Mouse (Mus musculus): ENCODE results near the gene Rfx5. TPM values are rescaled to one million over a fixed set of nuclear protein-coding genes. Genes with fewer than 3 reads are reported as not detected.
"Not testable (repeated sequence)": the region's sequence is repeated elsewhere in the genome, so short reads cannot be mapped to it uniquely, and the experiment has no call there.

Rfx5 gene
- 5.0 and 5.2 TPM in 2 replicates for polyA plus RNA-seq (2015; fragmentation: Nextera tagmentation; extraction: Ambion mirVana)

GRCm38 (mm10) chr3:94953764-94954616 lies at the start of gene Rfx5:
TSS of gene Rfx5 (plus strand) at chr3:94954075.
- ATAC-seq, result peak; percentile 97

DNA sequence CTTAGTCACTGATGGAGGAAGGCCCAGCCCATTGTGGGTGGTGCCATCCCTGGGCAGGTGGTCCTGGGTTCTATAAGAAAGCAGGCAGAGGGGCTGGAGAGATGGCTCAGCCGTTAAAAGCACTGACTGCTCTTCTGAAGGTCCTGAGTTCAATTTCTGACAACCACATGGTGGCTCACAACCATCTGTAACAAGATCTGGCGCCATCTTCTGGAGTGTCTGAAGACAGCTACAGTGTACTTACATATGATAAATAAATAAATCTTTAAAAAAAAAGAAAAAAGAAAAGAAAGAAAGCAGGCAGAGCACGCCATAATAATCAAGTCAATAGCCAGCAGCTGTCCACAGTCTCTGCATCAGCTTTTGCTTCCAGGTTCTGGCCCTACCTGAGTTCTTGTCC lies 49.1 kb upstream of the Rfx5 start:
- not testable (repeated sequence) for H3K9me3 ChIP-seq; H3K9ac ChIP-seq (replicated peaks); H3K4me1 ChIP-seq (replicated peaks); H3K36me3 ChIP-seq; H3K27ac ChIP-seq; H3K4me2 ChIP-seq (replicated peaks); H3K27me3 ChIP-seq; H3K4me3 ChIP-seq (replicated peaks); ATAC-seq
- WGBS, result 57% methylated on average over 3 of the region's 3 CpGs

More at GRCm38 (mm10) chr3:94953764-94954616, at the start of gene Rfx5:
- H3K4me3 ChIP-seq (replicated peaks), result peak within 1 kb of the TSS; percentile 67
- WGBS, result under 1% methylated on average over 50 of the region's 50 CpGs
- H3K36me3 ChIP-seq, result peaks cover 36% of the 10 kb centered on the region
- H3K4me2 ChIP-seq (replicated peaks), result peak within 1 kb of the TSS; percentile 64
- H3K9ac ChIP-seq (replicated peaks), result peak within 1 kb of the TSS; percentile 83
- peak within 1 kb of the TSS; percentile 97 for H3K27ac ChIP-seq
- H3K4me1 ChIP-seq (replicated peaks), result peaks cover 26% of the 10 kb centered on the region
- H3K27me3 ChIP-seq, result no peaks in the 10 kb centered on the region; the same call in 1 of the 2 replicates
- H3K9me3 ChIP-seq, result no peaks in the 10 kb centered on the region

GRCm38 (mm10) chr3:94906482-94906881 lies 47.4 kb upstream of the Rfx5 start:
- Histone ChIP-seq H3K9me3 (no peaks in the 10 kb centered on the region), H3K4me1 (replicated peaks) (no peaks in the 10 kb centered on the region)
- 65% methylated on average over 1 of the region's 1 CpGs for WGBS

GRCm38 (mm10) chr3:94911050-94911693 lies 42.7 kb upstream of the Rfx5 start:
- no peak for ATAC-seq
- Histone ChIP-seq H3K4me2 (replicated peaks) (no peak overlapping the region), H3K4me1 (replicated peaks) (no peaks in the 10 kb centered on the region), H3K27me3 (no peaks in the 10 kb centered on the region), H3K9ac (replicated peaks) (no peak overlapping the region), H3K9me3 (no peaks in the 10 kb centered on the region), H3K27ac (no peak overlapping the region), H3K36me3 (no peaks in the 10 kb centered on the region), H3K4me3 (replicated peaks) (no peak overlapping the region)
- WGBS, result 78% methylated on average over 2 of the region's 2 CpGs

More at GRCm38 (mm10) chr3:94906482-94906881, 47.4 kb upstream of the Rfx5 start:
- H3K27me3 ChIP-seq, result no peaks in the 10 kb centered on the region
- H3K4me2 ChIP-seq (replicated peaks), result no peak overlapping the region
- no peaks in the 10 kb centered on the region for H3K36me3 ChIP-seq
- no peak for ATAC-seq
- H3K4me3 ChIP-seq (replicated peaks), result no peak overlapping the region
- no peak overlapping the region for H3K9ac ChIP-seq (replicated peaks)
- H3K27ac ChIP-seq, result no peak overlapping the region

DNA sequence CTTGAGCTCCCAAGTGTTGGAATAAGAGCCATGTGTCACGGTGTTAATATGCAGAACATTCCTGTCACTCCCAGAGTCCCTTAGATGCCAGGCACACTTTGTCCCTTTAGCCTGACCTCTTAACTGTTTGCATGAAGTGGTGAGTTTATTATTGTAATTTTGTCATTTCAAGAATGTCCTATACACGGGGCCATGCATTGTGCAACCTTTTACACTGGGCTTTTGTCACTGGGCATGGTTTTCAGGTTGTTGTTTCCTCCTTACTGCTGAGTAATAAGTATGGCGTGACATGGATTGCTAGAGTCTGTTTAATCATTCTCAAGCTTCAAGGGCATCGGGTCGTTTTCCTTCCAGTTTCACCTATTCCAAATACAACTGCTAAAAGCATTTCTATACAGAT lies 40.1 kb upstream of the Rfx5 start:
- Histone ChIP-seq H3K4me3 (replicated peaks) (no peak overlapping the region), H3K36me3 (no peaks in the 10 kb centered on the region), H3K4me2 (replicated peaks) (no peak overlapping the region), H3K9me3 (no peaks in the 10 kb centered on the region), H3K27ac (no peak overlapping the region), H3K9ac (replicated peaks) (no peak overlapping the region), H3K27me3 (no peaks in the 10 kb centered on the region), H3K4me1 (replicated peaks) (0 out of 2 replicates have a peak, but pooled peaks cover 3% of the 10 kb centered on the region)
- 78% methylated on average over 5 of the region's 5 CpGs for WGBS
- no peak for ATAC-seq

DNA sequence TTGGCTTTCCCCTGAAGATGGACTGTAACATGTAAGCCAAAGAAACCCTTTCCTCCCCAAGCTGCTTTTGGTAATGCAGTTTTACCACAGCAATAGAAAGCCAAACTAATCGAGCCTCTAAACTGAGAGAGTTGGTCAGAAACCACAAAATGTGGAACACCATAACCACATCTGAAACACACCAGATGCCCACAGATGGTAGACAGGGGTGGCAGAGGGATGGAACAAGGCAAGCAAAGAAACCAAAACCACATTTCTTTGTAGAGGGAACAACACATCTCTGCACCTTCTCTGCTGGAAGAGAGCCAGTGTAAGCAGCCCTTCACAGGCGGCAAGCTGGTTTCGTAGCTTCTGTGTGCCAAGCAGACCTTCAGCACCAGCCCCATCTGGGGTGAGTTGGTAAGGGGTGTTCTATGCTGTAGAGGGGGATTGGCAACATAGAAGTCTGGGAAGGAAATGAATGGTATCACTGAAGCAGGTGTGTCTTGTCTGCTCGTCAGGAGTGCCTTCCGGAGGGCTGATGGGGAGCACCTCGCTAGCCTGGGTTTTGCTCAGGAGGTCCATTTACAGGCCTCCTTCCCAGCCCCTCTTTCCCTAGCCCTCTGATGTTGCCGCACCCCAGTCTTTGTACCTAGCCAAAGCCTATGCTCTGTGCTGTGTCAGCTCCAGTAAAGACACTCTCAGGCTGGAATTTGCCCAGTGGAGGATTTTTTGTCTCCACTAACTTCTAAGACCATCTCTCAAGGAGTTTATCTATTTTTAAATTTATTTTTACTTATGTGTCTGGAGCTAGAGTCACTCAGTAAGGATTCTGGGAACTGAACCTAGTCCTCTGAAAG lies 37.8 kb upstream of the Rfx5 start:
- Histone ChIP-seq H3K4me1 (replicated peaks) (0 out of 2 replicates have a peak, but pooled peaks cover 3% of the 10 kb centered on the region), H3K9me3 (no peaks in the 10 kb centered on the region), H3K27ac (no peak overlapping the region), H3K4me2 (replicated peaks) (no peak overlapping the region), H3K27me3 (no peaks in the 10 kb centered on the region), H3K36me3 (no peaks in the 10 kb centered on the region), H3K4me3 (replicated peaks) (no peak overlapping the region), H3K9ac (replicated peaks) (no peak overlapping the region)
- 92% methylated on average over 7 of the region's 7 CpGs for WGBS
- no peak for ATAC-seq

- Histone ChIP-seq H3K36me3 (no peaks in the 10 kb centered on the region), H3K4me2 (replicated peaks) (no peak overlapping the region), H3K9ac (replicated peaks) (0 out of 2 replicates have a peak overlapping the region, but pooled peaks have one; percentile 7), H3K9me3 (no peaks in the 10 kb centered on the region), H3K27ac (no peak overlapping the region), H3K4me3 (replicated peaks) (no peak overlapping the region), H3K27me3 (no peaks in the 10 kb centered on the region), H3K4me1 (replicated peaks) (0 out of 2 replicates have a peak, but pooled peaks cover 3% of the 10 kb centered on the region)
- 34% methylated on average over 14 of the region's 14 CpGs for WGBS
- no peak for ATAC-seq
Measured at GRCm38 (mm10) chr3:94917816-94918361, 36.0 kb upstream of the Rfx5 start.

- Histone ChIP-seq H3K9ac (replicated peaks) (no peak overlapping the region), H3K4me2 (replicated peaks) (no peak overlapping the region), H3K4me3 (replicated peaks) (no peak overlapping the region), H3K27me3 (no peaks in the 10 kb centered on the region), H3K27ac (no peak overlapping the region), H3K4me1 (replicated peaks) (0 out of 2 replicates have a peak, but pooled peaks cover 3% of the 10 kb centered on the region), H3K36me3 (no peaks in the 10 kb centered on the region), H3K9me3 (no peaks in the 10 kb centered on the region)
- ATAC-seq, result no peak
- whole genome bisulfite sequencing, result 84% methylated on average over 4 of the region's 4 CpGs
Measured at GRCm38 (mm10) chr3:94918845-94919244, 35.0 kb upstream of the Rfx5 start.

DNA sequence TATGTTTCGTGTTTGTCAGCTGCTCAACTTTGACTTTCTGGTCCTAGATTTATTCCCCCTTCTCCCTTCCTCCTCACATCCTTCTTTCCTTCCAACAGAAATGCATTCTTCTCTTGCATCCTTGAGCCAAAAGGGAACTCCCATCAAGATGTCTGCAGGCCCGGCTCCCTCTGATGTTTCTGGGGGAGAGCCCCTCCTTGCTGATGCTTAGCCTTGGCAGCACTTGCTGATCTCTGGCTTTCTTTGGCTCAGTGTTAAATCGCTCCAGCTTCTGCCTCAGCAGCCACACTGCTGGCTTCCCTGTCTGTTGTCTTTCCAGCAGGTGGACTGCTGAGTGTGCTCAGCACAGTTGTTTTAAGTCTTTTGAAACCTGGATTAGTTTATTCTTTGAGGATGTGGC lies 32.8 kb upstream of the Rfx5 start:
- WGBS, result 55% methylated on average over 3 of the region's 3 CpGs
- no peaks in the 10 kb centered on the region for H3K27me3 ChIP-seq
- no peak overlapping the region for H3K4me2 ChIP-seq (replicated peaks)
- H3K4me1 ChIP-seq (replicated peaks), result 0 out of 2 replicates have a peak, but pooled peaks cover 3% of the 10 kb centered on the region
- no peak overlapping the region for H3K9ac ChIP-seq (replicated peaks)
- no peak overlapping the region for H3K4me3 ChIP-seq (replicated peaks)
- ATAC-seq, result no peak
- no peaks in the 10 kb centered on the region for H3K9me3 ChIP-seq
- H3K27ac ChIP-seq, result no peak overlapping the region
- H3K36me3 ChIP-seq, result no peaks in the 10 kb centered on the region

DNA sequence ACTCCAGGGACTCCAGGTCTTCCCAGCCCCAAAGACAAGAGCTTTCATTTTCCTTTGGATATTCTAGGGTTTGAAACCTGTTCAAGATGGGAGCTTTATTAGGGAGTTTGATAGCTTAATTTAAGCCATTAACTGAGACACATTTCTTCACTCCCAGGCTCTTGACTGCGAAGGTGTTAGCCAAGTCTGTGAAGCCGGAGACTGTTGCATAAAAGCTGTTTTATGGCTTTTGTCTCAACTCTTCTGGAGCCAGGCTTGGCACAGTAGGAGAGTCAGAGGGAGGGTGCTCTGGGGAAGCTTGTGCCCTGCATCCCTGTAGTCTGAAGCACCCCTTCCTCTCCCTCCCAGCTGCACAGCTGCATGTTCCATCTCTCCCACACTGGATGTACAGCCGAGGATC lies 31.5 kb upstream of the Rfx5 start:
- H3K9me3 ChIP-seq, result no peaks in the 10 kb centered on the region
- H3K9ac ChIP-seq (replicated peaks), result no peak overlapping the region
- no peaks in the 10 kb centered on the region for H3K36me3 ChIP-seq
- ATAC-seq, result no peak
- H3K4me1 ChIP-seq (replicated peaks), result 0 out of 2 replicates have a peak, but pooled peaks cover 3% of the 10 kb centered on the region
- no peak overlapping the region for H3K4me2 ChIP-seq (replicated peaks)
- no peak overlapping the region for H3K4me3 ChIP-seq (replicated peaks)
- H3K27ac ChIP-seq, result no peak overlapping the region
- 69% methylated on average over 3 of the region's 3 CpGs for WGBS
- H3K27me3 ChIP-seq, result no peaks in the 10 kb centered on the region

DNA sequence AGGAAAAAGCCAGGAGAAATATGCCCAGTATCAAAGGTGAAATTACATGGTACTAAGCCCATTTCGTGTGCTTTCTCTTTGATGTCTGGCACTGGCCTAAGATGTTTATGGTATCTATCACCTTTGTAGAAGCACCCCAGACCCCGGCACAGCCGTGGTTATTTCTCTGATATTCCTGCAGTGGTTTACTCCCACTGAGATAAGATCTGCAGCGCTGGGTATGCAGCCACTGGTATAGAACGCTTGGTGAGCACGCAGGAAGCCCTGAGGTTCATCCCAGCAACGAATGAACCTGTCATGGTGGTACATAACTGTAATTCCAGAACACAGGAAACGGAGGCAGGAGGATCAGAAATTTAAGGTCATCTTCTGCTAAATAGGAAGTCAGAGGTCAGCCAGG lies 29.2 kb upstream of the Rfx5 start:
- 80% methylated on average over 8 of the region's 8 CpGs for WGBS
- no peaks in the 10 kb centered on the region for H3K36me3 ChIP-seq
- no peak for ATAC-seq

More for the DNA sequence above, 29.2 kb upstream of the Rfx5 start:
- Histone ChIP-seq H3K4me2 (replicated peaks) (no peak overlapping the region), H3K9ac (replicated peaks) (no peak overlapping the region), H3K9me3 (no peaks in the 10 kb centered on the region), H3K4me3 (replicated peaks) (no peak overlapping the region), H3K27me3 (no peaks in the 10 kb centered on the region), H3K27ac (no peak overlapping the region), H3K4me1 (replicated peaks) (no peaks in the 10 kb centered on the region)
